8 mouse cellular contexts compared by ENCODE assay signal in genomic region chr17:68210313-68211254, GRCm38 (mm10).
A peak's percentile ranks its signal among the peaks of the same experiment; 100 is the strongest.
DNase-seq lines count a peak whose midpoint lies in the region; ATAC-seq lines count a peak whose summit lies in the region.

No protein-coding gene starts in this region.

- no peak overlapping the region for H3K9ac ChIP-seq in forebrain, embryonic 12.5 days

- H3K9me3 ChIP-seq in forebrain, embryonic 12.5 days, result no peaks in the 10 kb centered on the region

- intact Hi-C loops in heart, postnatal 25 days (cut with DNase I), result no loop called here

- H3K27me3 ChIP-seq in forebrain, embryonic 12.5 days, result no peaks in the 10 kb centered on the region

- ATAC-seq in forebrain, embryonic 12.5 days (ENCODE audit: low FRiP score), result peak; percentile 61; the same call in 1 of the 2 replicates

- peak; percentile 10 for DNase-seq in thymus, postnatal 4 days
- no peak for DNase-seq in thymus, adult 18-20 months
- DNase-seq in heart, postnatal 25 days (ENCODE audit: low spot score), result peak; percentile 13
- DNase-seq in kidney, postnatal 14 days, result peak; percentile 77
- peak; percentile 41 for DNase-seq in lung, postnatal 36 days
- DNase-seq in yolk sac, embryonic 10.5 days (ENCODE audit: low spot score), result peak; percentile 40
- DNase-seq in thymus, postnatal 0 days (ENCODE audit: low spot score), result no peak

- H3K4me1 ChIP-seq in forebrain, embryonic 12.5 days, result peaks cover 8% of the 10 kb centered on the region

- H3K27ac ChIP-seq in forebrain, embryonic 12.5 days, result no peak overlapping the region

- no peak overlapping the region for H3K4me3 ChIP-seq in forebrain, embryonic 12.5 days (replicated peaks)

- WGBS in forebrain, embryonic 12.5 days, result 28% methylated on average over 14 of the region's 14 CpGs

- H3K36me3 ChIP-seq in forebrain, embryonic 12.5 days (replicated peaks), result no peaks in the 10 kb centered on the region

- peak overlapping the region; percentile 38 for H3K4me2 ChIP-seq in forebrain, embryonic 12.5 days

Comparison
In these comparisons a context has a peak if more than half of its experiments do, and no peak if none do; other contexts are left out.
1. DNase-seq: peak in thymus, postnatal 4 days (single experiment), heart, postnatal 25 days (single experiment), kidney, postnatal 14 days (single experiment), lung, postnatal 36 days (single experiment) and yolk sac, embryonic 10.5 days (single experiment); none in thymus, adult 18-20 months (0 of 2) and thymus, postnatal 0 days (single experiment).